Mouse (Mus musculus) G1E (cell line): ENCODE results near the gene Atic.

Source experiments
- CTCF ChIP-seq: IDR thresholded peaks from 2 replicates; pipeline ENCODE4 v1.5.1; 2012; ENCODE audit warnings: low read depth, low read length, inconsistent platforms, mixed read lengths
- TAL1 ChIP-seq: conservative IDR thresholded peaks from 2 replicates; pipeline ENCODE4 v1.6.1; 2012; ENCODE audit warnings: low read depth, low read length, inconsistent platforms, mixed read lengths

DNA sequence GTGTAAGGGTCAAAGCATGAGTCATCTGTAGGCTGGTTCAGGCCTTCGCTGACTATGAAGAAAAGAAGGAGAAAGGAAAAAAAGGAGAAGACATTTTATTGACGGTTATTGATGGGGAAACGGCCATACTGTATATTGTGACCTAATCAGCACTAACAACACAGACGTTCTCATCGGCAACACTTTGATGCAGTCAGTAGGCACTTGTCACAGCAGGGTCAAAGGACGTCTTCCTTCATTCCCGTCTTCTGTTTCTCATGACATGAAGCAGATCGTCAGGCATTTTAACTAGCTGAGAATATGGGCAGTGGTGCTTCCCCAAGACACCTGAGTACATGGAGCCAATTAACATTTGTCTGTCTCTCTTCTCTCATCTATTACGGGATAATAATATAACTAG, 36.2 kb downstream of the Atic start:
- TF ChIP-seq CTCF (no peak), TAL1 (no peak)
